Mouse (Mus musculus) midbrain, postnatal 0 days (tissue): ENCODE measurements around the gene Pparg. TPM values are rescaled to one million over a fixed set of nuclear protein-coding genes. Genes with fewer than 3 reads are reported as not detected.

Experiments used
- ATAC-seq: fragments of 200-750 bp; cut with Nextera tagmentation; 2 replicates; pipeline ENCODE4 v1.8.0; 2017; ENCODE audit warnings: moderate number of reproducible peaks, mild to moderate bottlenecking, moderate TSS enrichment, moderate library complexity; ENCODE audit not compliant: low FRiP score
- DNase-seq: peaks from one replicate; pipeline ENCODE4 v3.0.0-alpha.2; 2015; ENCODE audit warnings: low spot score
- H3K27ac ChIP-seq: fragments of 300-500 bp; sonication (generic); 2 replicates; pipeline ENCODE4 v1.5.1; 2014; ENCODE audit warnings: low read depth, mild to moderate bottlenecking, low read length, mixed read lengths
- H3K27me3 ChIP-seq: fragments of 300-500 bp; sonication (generic); 2 replicates; pipeline ENCODE4 v1.6.1; 2014; ENCODE audit warnings: low read length, control low read depth, mixed read lengths; ENCODE audit not compliant: insufficient read depth
- H3K36me3 ChIP-seq: fragments of 300-500 bp; sonication (generic); 2 replicates; pipeline ENCODE4 v1.6.1; 2014; ENCODE audit warnings: low read length, control low read depth, mixed read lengths; ENCODE audit not compliant: insufficient read depth
- H3K4me1 ChIP-seq: fragments of 300-500 bp; sonication (generic); 2 replicates; pipeline ENCODE4 v1.6.1; 2014; ENCODE audit warnings: mild to moderate bottlenecking, control low read depth, antibody characterized with exemption, low read length, mixed read lengths; ENCODE audit not compliant: insufficient read depth
- H3K4me2 ChIP-seq: fragments of 300-500 bp; sonication (generic); 2 replicates; pipeline ENCODE4 v1.6.1; 2014; ENCODE audit warnings: low read depth, mild to moderate bottlenecking, low read length, mixed read lengths; ENCODE audit not compliant: poor library complexity, severe bottlenecking
- H3K4me3 ChIP-seq: fragments of 300-500 bp; sonication (generic); 2 replicates; pipeline ENCODE4 v1.5.1; 2014; ENCODE audit warnings: low read depth, mild to moderate bottlenecking, low read length, moderate library complexity
- H3K9ac ChIP-seq: fragments of 300-500 bp; sonication (generic); replicated peaks from 2 replicates; pipeline ENCODE4 v1.6.1; 2014; ENCODE audit warnings: mild to moderate bottlenecking, low read length, moderate library complexity, mixed read lengths; ENCODE audit not compliant: poor library complexity, severe bottlenecking
- H3K9me3 ChIP-seq: fragments of 300-500 bp; sonication (generic); 2 replicates; pipeline ENCODE4 v1.6.1; 2016; ENCODE audit warnings: low read length, control low read depth
- CTCF ChIP-seq: IDR thresholded peaks from 2 replicates; pipeline ENCODE4 v1.5.1; 2016; ENCODE audit warnings: antibody characterized with exemption, mild to moderate bottlenecking
- WGBS: fragments of 180-500 bp; shearing (Covaris S2); extraction: QIAGEN DNeasy Blood & Tissue Kit; methylation state at CpG from one replicate; pipeline ENCODE4 v1.1.7; 2014; 5-methylcytosine and 5-hydroxymethylcytosine counted together
- polyA plus RNA-seq: library from polyadenylated mRNA; unstranded; fragments of >200 nt; fragmentation: Nextera tagmentation; extraction: Ambion mirVana; gene quantifications from 2 replicates; pipeline ENCODE4 v1.2.1, GENCODE M21; 2015
- total RNA-seq: library from RNA; depleted of rRNA; stranded (reverse); fragments of >200 nt; gene quantifications from 2 replicates; pipeline ENCODE4 v1.2.3, GENCODE M21; 2014

Gene Pparg
- total and polyA plus RNA-seq, 2 experiments from 2014 or later = 0.25 to 2.0 TPM

DNA sequence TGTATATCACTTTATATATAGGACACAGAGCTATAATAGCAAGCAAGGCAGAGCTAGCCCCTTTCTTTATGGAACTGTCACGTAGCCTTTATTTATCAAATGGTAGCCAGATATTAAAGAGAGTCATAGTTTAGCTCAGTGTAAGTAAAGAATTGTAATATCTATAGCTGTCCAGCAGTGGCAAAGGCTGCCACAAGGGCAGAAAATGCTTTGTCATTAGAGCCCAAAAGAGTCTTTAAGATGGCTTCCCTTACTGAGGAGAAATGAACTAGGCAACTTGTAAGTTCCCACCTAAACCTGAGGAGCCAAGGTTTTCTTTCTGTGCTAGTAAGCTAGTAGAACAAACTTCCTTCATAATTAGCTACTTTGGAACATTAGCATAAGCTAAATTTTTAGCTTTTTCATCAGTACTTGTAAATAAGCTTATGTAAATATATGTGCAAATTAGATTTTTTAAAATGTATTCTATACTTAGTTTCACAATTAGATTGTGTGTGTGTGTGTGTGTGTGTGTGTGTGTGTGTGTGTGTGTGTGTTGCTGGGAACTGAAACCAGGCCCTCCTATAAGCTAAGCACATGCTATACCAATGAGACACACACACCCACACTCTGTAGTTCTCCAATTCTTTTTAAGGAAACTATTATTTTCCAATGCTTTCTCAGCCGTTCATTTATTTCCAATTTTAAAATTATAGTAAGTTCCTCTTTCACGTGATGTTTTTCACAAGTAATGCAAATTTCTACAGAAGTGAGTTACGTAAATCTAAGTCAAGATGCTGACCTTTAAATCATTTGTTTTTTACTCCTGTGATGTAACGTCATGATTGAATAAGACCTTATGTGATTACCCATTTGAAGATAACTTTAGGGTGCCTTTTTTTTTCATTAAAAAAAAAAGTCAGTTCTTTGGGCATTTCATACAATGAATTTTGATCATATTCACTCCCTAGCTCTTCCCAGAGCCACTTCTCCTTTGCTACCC is 14.4 kb downstream of the Pparg start:
- no peak for TF ChIP-seq CTCF
- Histone ChIP-seq H3K9ac (no peak overlapping the region), H3K36me3 (no peaks in the 10 kb centered on the region), H3K27me3 (no peaks in the 10 kb centered on the region), H3K4me1 (no peaks in the 10 kb centered on the region), H3K4me3 (no peak overlapping the region), H3K4me2 (no peak overlapping the region), H3K27ac (no peak overlapping the region), H3K9me3 (no peaks in the 10 kb centered on the region)
- 89% methylated on average over 5 of the region's 5 CpGs for WGBS
- DNase-seq = no peak
- no peak for ATAC-seq

DNA sequence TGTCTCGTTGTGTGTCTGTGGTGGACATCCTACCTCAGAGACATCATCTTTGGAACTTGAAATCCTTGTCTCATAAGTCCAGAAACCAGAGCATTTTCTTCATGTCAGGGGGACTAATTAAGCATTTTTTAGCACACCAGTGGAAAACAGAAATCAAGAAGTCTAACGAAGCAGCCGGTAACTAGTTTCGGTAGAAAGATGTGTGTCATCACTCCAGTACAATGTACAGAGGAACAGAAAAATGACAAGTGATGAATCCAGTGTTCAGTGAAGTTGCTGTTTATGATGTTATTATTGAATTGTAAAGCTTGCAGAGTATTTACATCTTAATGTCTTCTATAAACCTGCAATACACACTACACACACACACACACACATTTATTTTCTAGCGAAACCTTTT is 19.8 kb downstream of the Pparg start:
- no peaks in the 10 kb centered on the region for H3K27me3 ChIP-seq
- no peak overlapping the region for H3K9ac ChIP-seq
- DNase-seq (no peak), ATAC-seq (no peak)
- H3K4me2 ChIP-seq = no peak overlapping the region
- no peak overlapping the region for H3K4me3 ChIP-seq
- WGBS = 92% methylated on average over 5 of the region's 5 CpGs
- no peak for TF ChIP-seq CTCF
- H3K4me1 ChIP-seq = no peaks in the 10 kb centered on the region
- no peak overlapping the region for H3K27ac ChIP-seq
- H3K36me3 ChIP-seq = no peaks in the 10 kb centered on the region
- H3K9me3 ChIP-seq = no peaks in the 10 kb centered on the region

DNA sequence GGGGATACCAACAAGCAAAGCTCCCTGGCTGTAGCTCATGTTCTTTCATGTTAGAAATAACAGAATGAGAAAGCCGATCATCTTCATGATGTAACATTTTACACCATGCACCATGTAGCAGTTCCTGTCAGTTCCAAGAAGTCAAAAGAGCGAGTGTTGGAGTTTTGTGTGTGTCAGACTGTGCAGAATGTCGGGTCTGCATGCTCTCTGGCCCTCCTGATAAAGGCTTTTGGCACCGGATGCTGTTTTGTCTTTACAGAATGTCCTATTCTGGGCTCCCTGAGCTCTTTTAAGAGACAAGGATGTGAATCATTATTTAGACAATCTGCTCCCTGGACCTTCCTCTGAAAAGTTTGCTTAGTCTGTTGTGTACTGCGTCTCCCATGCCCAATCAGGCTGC is 22.0 kb downstream of the Pparg start:
- H3K27ac ChIP-seq = no peak overlapping the region
- H3K4me1 ChIP-seq = no peaks in the 10 kb centered on the region
- H3K4me2 ChIP-seq = no peak overlapping the region
- H3K4me3 ChIP-seq = no peak overlapping the region
- H3K27me3 ChIP-seq = no peaks in the 10 kb centered on the region
- ATAC-seq = no peak
- H3K9me3 ChIP-seq = no peaks in the 10 kb centered on the region
- TF ChIP-seq CTCF = no peak
- WGBS = 83% methylated on average over 5 of the region's 5 CpGs
- no peak for DNase-seq
- no peak overlapping the region for H3K9ac ChIP-seq
- no peaks in the 10 kb centered on the region for H3K36me3 ChIP-seq

DNA sequence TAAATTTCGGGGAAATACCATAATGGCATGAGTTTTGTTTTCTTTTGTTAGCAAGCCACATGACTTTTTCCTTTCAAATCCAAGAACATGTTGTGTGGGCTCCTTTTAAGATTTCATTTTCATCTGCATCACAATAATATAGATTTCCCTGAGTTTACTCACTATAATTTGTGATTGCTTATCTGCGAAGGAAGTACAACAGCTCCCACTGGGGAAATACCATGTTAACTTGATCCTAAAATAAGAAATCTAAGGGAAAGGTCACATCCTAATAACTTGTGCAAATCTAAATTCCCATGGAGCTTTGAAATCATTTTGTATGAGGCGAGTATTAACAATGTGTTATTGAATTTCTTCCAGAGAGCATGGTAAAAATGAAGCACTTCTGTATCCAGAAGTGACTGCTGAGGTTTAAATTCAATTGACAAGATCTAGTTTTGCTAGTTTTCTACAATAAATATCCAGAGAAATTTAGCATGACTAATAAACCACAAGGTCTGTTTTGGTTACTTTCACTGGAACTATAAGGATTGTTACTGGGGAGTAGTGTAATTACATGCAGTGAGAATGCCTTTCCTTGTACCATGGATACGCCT is 29.3 kb downstream of the Pparg start:
- DNase-seq (no peak), ATAC-seq (no peak)
- H3K9ac ChIP-seq = no peak overlapping the region
- no peak overlapping the region for H3K4me2 ChIP-seq
- no peak overlapping the region for H3K4me3 ChIP-seq
- H3K36me3 ChIP-seq = no peaks in the 10 kb centered on the region
- H3K4me1 ChIP-seq = no peaks in the 10 kb centered on the region
- no peaks in the 10 kb centered on the region for H3K27me3 ChIP-seq
- no peak overlapping the region for H3K27ac ChIP-seq
- no peak for TF ChIP-seq CTCF
- 72% methylated on average over 4 of the region's 4 CpGs for WGBS
- no peaks in the 10 kb centered on the region for H3K9me3 ChIP-seq

DNA sequence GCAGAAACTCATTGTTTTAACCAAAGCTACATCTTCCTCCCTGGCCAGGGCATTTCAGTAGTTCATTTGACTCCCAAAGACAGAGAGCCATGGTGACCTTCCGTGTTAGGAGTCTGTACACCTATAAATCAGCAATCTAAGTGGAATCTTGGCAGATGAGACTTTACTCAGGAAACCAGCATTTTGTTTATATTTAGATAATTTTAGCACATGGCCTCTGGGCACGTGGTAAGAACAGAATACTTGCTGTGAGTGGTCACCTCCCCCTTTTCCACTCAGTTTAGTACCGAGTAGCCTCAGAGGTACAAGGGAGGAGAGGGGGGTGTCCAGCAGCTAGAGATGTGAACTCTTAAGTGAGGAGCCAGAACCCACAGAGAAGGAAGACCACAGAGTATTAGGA is 36.2 kb downstream of the Pparg start:
- no peak overlapping the region for H3K4me3 ChIP-seq
- H3K9ac ChIP-seq = no peak overlapping the region
- no peaks in the 10 kb centered on the region for H3K27me3 ChIP-seq
- H3K36me3 ChIP-seq = no peaks in the 10 kb centered on the region
- H3K9me3 ChIP-seq = no peaks in the 10 kb centered on the region
- WGBS = 77% methylated on average over 3 of the region's 3 CpGs
- no peak for TF ChIP-seq CTCF
- ATAC-seq (no peak), DNase-seq (no peak)
- no peaks in the 10 kb centered on the region for H3K4me1 ChIP-seq
- H3K27ac ChIP-seq = no peak overlapping the region
- H3K4me2 ChIP-seq = no peak overlapping the region

DNA sequence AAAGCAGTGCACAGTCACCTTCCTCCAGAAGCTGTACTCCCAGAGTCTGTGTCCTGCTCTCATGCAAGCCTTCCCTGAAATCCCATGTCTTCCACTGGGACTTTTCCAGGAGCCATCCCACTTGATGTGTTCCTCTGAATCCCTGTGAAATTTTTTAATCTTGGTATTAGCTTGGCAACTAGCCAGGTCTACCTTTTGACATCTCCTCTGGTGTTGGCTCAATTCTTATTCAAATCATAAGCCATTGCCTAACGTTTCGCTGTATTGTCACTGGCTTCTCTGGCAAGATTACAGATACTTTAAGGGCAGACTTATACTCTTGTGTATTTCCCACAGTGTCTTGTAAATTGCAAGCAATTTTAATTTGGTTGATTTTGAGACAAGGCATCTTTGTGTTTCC is 43.6 kb downstream of the Pparg start:
- H3K4me2 ChIP-seq = no peak overlapping the region
- H3K4me3 ChIP-seq = no peak overlapping the region
- no peaks in the 10 kb centered on the region for H3K4me1 ChIP-seq
- H3K9me3 ChIP-seq = no peaks in the 10 kb centered on the region
- H3K36me3 ChIP-seq = no peaks in the 10 kb centered on the region
- H3K27me3 ChIP-seq = no peaks in the 10 kb centered on the region
- H3K9ac ChIP-seq = no peak overlapping the region
- WGBS = 34% methylated on average over 2 of the region's 2 CpGs
- H3K27ac ChIP-seq = no peak overlapping the region
- DNase-seq = no peak
- no peak for ATAC-seq
- no peak for TF ChIP-seq CTCF
